Mouse (Mus musculus): ENCODE measurements around the gene Cox19. TPM values are rescaled to one million over a fixed set of nuclear protein-coding genes. Genes with fewer than 3 reads are reported as not detected.

The Cox19 gene
- polyA plus RNA-seq, 1 experiment from 2014 or later = 107 TPM

DNA sequence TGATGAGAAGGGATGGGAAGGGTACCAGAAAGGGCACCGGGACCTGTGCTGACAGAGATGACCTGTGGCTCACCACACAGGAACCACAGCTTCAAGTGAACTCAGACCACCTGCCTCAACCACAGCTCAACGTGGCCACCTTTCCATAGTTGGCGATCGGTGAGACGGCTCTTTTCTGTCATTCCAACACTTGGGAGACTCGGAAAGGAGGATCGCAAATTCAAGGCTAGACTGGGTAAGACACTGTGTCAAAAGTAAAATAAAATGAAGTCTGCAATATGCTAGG is 27.0 kb upstream of the Cox19 start:
- H3K36me3 ChIP-seq (ENCODE audit: control insufficient read depth, insufficient read depth, low read length) = no peaks in the 10 kb centered on the region
- H3K4me1 ChIP-seq (ENCODE audit: control insufficient read depth, insufficient read depth, low read length) = peaks cover 39% of the 10 kb centered on the region
- no peaks in the 10 kb centered on the region for H3K9me3 ChIP-seq (replicated peaks; ENCODE audit: control insufficient read depth, low read length)
- H3K4me2 ChIP-seq (ENCODE audit: low read depth, low read length) = no peak overlapping the region
- peak overlapping the region; percentile 75; the same call in 1 of the 2 replicates for H3K27ac ChIP-seq (ENCODE audit: low read length)
- 78% methylated on average over 7 of the region's 7 CpGs for WGBS
- no peaks in the 10 kb centered on the region for H3K27me3 ChIP-seq (ENCODE audit: control insufficient read depth, insufficient read depth, low read length)
- no peak for ATAC-seq (ENCODE audit: insufficient read depth, low FRiP score)
- 0 out of 2 replicates have a peak overlapping the region, but pooled peaks have one; percentile 41 for H3K9ac ChIP-seq (ENCODE audit: low read length)
- no peak overlapping the region for H3K4me3 ChIP-seq (replicated peaks; ENCODE audit: low read length)

- Histone ChIP-seq H3K9me3 (replicated peaks; ENCODE audit: control insufficient read depth, low read length) (no peaks in the 10 kb centered on the region), H3K36me3 (ENCODE audit: control insufficient read depth, insufficient read depth, low read length) (no peaks in the 10 kb centered on the region), H3K4me2 (ENCODE audit: low read depth, low read length) (no peak within 1 kb of the TSS; the same call in 1 of the 2 replicates), H3K4me3 (replicated peaks; ENCODE audit: low read length) (no peak within 1 kb of the TSS), H3K9ac (ENCODE audit: low read length) (peak within 1 kb of the TSS; percentile 41; the same call in 1 of the 2 replicates), H3K27me3 (ENCODE audit: control insufficient read depth, insufficient read depth, low read length) (no peaks in the 10 kb centered on the region), H3K27ac (ENCODE audit: low read length) (peak within 1 kb of the TSS; percentile 75), H3K4me1 (ENCODE audit: control insufficient read depth, insufficient read depth, low read length) (peaks cover 36% of the 10 kb centered on the region)
- 56% methylated on average over 18 of the region's 18 CpGs for WGBS
- no peak for ATAC-seq (ENCODE audit: insufficient read depth, low FRiP score)
Measured at GRCm38 (mm10) chr5:139377468-139378270, 26.5 kb upstream of the Cox19 start, which contains the start of gene Gpr146. Gpr146 (plus strand) TSS chr5:139377697.

- ATAC-seq (ENCODE audit: insufficient read depth, low FRiP score) = no peak
- H3K9ac ChIP-seq (ENCODE audit: low read length) = no peak overlapping the region
- no peak overlapping the region for H3K4me3 ChIP-seq (replicated peaks; ENCODE audit: low read length)
- 81% methylated on average over 2 of the region's 2 CpGs for WGBS
- H3K4me1 ChIP-seq (ENCODE audit: control insufficient read depth, insufficient read depth, low read length) = peaks cover 35% of the 10 kb centered on the region
- no peaks in the 10 kb centered on the region for H3K9me3 ChIP-seq (replicated peaks; ENCODE audit: control insufficient read depth, low read length)
- no peaks in the 10 kb centered on the region for H3K27me3 ChIP-seq (ENCODE audit: control insufficient read depth, insufficient read depth, low read length)
- no peak overlapping the region for H3K4me2 ChIP-seq (ENCODE audit: low read depth, low read length)
- H3K36me3 ChIP-seq (ENCODE audit: control insufficient read depth, insufficient read depth, low read length) = no peaks in the 10 kb centered on the region
- no peak overlapping the region for H3K27ac ChIP-seq (ENCODE audit: low read length)
Measured at GRCm38 (mm10) chr5:139374841-139375240, 23.6 kb upstream of the Cox19 start.

DNA sequence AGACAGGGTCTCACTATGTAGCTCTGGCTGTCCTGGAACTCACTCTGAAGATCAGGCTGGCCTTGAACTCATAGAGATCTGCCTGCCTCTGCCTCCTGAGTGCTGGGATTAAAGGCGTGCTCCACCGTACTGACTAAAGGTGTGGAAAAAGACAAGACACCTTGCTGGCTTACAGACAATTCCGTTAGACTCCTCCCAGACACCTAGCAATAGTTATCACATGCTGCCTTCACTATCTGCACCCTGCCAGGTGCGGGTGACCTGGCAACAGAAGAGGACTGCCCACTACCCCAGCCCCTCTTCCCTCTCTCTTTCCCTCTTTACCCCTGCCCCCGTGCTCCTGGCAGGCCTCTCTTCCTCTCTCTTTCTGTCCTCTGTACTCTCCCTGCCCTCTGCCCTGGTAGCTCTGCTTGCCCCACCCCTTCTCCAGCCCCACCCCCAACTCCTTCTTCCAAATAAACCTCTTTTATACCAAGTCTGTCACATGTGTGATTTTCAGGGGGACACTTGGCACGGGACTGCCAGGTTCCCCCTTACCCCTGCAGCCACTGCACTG is 22.7 kb upstream of the Cox19 start:
- no peaks in the 10 kb centered on the region for H3K36me3 ChIP-seq (ENCODE audit: control insufficient read depth, insufficient read depth, low read length)
- no peak overlapping the region for H3K9ac ChIP-seq (ENCODE audit: low read length)
- 71% methylated on average over 6 of the region's 6 CpGs for WGBS
- H3K4me1 ChIP-seq (ENCODE audit: control insufficient read depth, insufficient read depth, low read length) = peaks cover 26% of the 10 kb centered on the region
- H3K4me2 ChIP-seq (ENCODE audit: low read depth, low read length) = no peak overlapping the region
- no peaks in the 10 kb centered on the region for H3K27me3 ChIP-seq (ENCODE audit: control insufficient read depth, insufficient read depth, low read length)
- H3K4me3 ChIP-seq (replicated peaks; ENCODE audit: low read length) = no peak overlapping the region
- no peak for ATAC-seq (ENCODE audit: insufficient read depth, low FRiP score)
- H3K27ac ChIP-seq (ENCODE audit: low read length) = no peak overlapping the region
- H3K9me3 ChIP-seq (replicated peaks; ENCODE audit: control insufficient read depth, low read length) = no peaks in the 10 kb centered on the region

GRCm38 (mm10) chr5:139373126-139373525 is 21.9 kb upstream of the Cox19 start:
- Histone ChIP-seq H3K4me1 (ENCODE audit: control insufficient read depth, insufficient read depth, low read length) (peaks cover 23% of the 10 kb centered on the region), H3K9me3 (replicated peaks; ENCODE audit: control insufficient read depth, low read length) (no peaks in the 10 kb centered on the region), H3K27ac (ENCODE audit: low read length) (no peak overlapping the region), H3K4me2 (ENCODE audit: low read depth, low read length) (no peak overlapping the region), H3K27me3 (ENCODE audit: control insufficient read depth, insufficient read depth, low read length) (no peaks in the 10 kb centered on the region), H3K9ac (ENCODE audit: low read length) (no peak overlapping the region), H3K36me3 (ENCODE audit: control insufficient read depth, insufficient read depth, low read length) (no peaks in the 10 kb centered on the region), H3K4me3 (replicated peaks; ENCODE audit: low read length) (no peak overlapping the region)
- no peak for ATAC-seq (ENCODE audit: insufficient read depth, low FRiP score)
- WGBS = 74% methylated on average over 3 of the region's 3 CpGs

- Histone ChIP-seq H3K36me3 (ENCODE audit: control insufficient read depth, insufficient read depth, low read length) (no peaks in the 10 kb centered on the region), H3K4me3 (replicated peaks; ENCODE audit: low read length) (peak overlapping the region; percentile 79), H3K27ac (ENCODE audit: low read length) (peak overlapping the region; percentile 81), H3K27me3 (ENCODE audit: control insufficient read depth, insufficient read depth, low read length) (no peaks in the 10 kb centered on the region), H3K4me2 (ENCODE audit: low read depth, low read length) (peak overlapping the region; percentile 94), H3K4me1 (ENCODE audit: control insufficient read depth, insufficient read depth, low read length) (peaks cover 16% of the 10 kb centered on the region), H3K9ac (ENCODE audit: low read length) (peak overlapping the region; percentile 96), H3K9me3 (replicated peaks; ENCODE audit: control insufficient read depth, low read length) (no peaks in the 10 kb centered on the region)
- ATAC-seq (ENCODE audit: insufficient read depth, low FRiP score) = peak; percentile 95
- under 1% methylated on average over 39 of the region's 39 CpGs for WGBS
Measured at GRCm38 (mm10) chr5:139371631-139372401, 20.6 kb upstream of the Cox19 start.

- Histone ChIP-seq H3K36me3 (ENCODE audit: control insufficient read depth, insufficient read depth, low read length) (no peaks in the 10 kb centered on the region), H3K27me3 (ENCODE audit: control insufficient read depth, insufficient read depth, low read length) (no peaks in the 10 kb centered on the region), H3K4me3 (replicated peaks; ENCODE audit: low read length) (peak overlapping the region; percentile 79), H3K27ac (ENCODE audit: low read length) (peak overlapping the region; percentile 81; the same call in 1 of the 2 replicates), H3K9ac (ENCODE audit: low read length) (peak overlapping the region; percentile 96), H3K4me1 (ENCODE audit: control insufficient read depth, insufficient read depth, low read length) (peaks cover 16% of the 10 kb centered on the region), H3K9me3 (replicated peaks; ENCODE audit: control insufficient read depth, low read length) (no peaks in the 10 kb centered on the region), H3K4me2 (ENCODE audit: low read depth, low read length) (peak overlapping the region; percentile 94)
- no peak for ATAC-seq (ENCODE audit: insufficient read depth, low FRiP score)
- WGBS = 60% methylated on average over 5 of the region's 5 CpGs
Measured at GRCm38 (mm10) chr5:139371118-139371517, 19.9 kb upstream of the Cox19 start.

DNA sequence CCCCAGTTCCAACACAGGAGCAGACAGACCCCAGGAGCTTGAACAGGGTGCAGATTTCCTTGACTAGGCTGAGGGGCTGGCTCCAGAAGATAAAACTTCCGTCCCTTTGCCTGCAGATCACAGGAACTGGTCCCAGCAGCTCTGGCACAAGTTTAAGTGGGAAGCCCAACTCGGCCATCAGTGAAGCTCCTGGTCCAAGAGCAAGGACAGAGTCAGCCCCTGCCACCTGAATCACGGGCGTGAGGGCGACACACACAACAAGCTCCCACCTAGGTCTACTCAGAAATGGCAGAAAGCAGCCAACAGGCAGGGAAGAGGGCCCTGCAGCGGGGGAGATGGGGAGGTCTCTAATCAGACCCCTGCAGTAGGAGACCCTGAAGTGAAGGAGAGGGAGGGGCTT is 19.1 kb upstream of the Cox19 start:
- peaks cover 16% of the 10 kb centered on the region for H3K4me1 ChIP-seq (ENCODE audit: control insufficient read depth, insufficient read depth, low read length)
- H3K4me2 ChIP-seq (ENCODE audit: low read depth, low read length) = no peak overlapping the region
- H3K27me3 ChIP-seq (ENCODE audit: control insufficient read depth, insufficient read depth, low read length) = no peaks in the 10 kb centered on the region
- H3K9me3 ChIP-seq (replicated peaks; ENCODE audit: control insufficient read depth, low read length) = no peaks in the 10 kb centered on the region
- 88% methylated on average over 6 of the region's 6 CpGs for WGBS
- ATAC-seq (ENCODE audit: insufficient read depth, low FRiP score) = no peak
- no peak overlapping the region for H3K27ac ChIP-seq (ENCODE audit: low read length)
- H3K36me3 ChIP-seq (ENCODE audit: control insufficient read depth, insufficient read depth, low read length) = no peaks in the 10 kb centered on the region
- no peak overlapping the region for H3K4me3 ChIP-seq (replicated peaks; ENCODE audit: low read length)
- H3K9ac ChIP-seq (ENCODE audit: low read length) = peak overlapping the region; percentile 26; the same call in 1 of the 2 replicates

All from stomach, embryonic 16.5 days (tissue).